Mouse (Mus musculus) myocyte (in vitro differentiated cells): Measurements from ENCODE around the gene Guk1. TPM values are rescaled to one million over a fixed set of nuclear protein-coding genes. Genes with fewer than 3 reads are reported as not detected.

Experiments used
- H3K27me3 ChIP-seq: one replicate; pipeline ENCODE4 v1.6.1; 2011; ENCODE audit not compliant: control insufficient read depth, insufficient read depth, insufficient read length
- H3K36me3 ChIP-seq: one replicate; pipeline ENCODE4 v1.6.1; 2011; ENCODE audit not compliant: control insufficient read depth, insufficient read depth
- H3K4me2 ChIP-seq: one replicate; pipeline ENCODE4 v1.6.1; 2011; ENCODE audit warnings: low read depth, control low read depth
- H3K4me3 ChIP-seq: one replicate; pipeline ENCODE4 v1.5.1; 2011; ENCODE audit warnings: mild to moderate bottlenecking, control low read depth, moderate library complexity
- H3K79me2 ChIP-seq: one replicate; pipeline ENCODE4 v1.6.1; 2011; ENCODE audit not compliant: control insufficient read depth, insufficient read depth
- H3ac ChIP-seq: one replicate; pipeline ENCODE4 v1.6.1; 2011; ENCODE audit not compliant: control insufficient read depth, insufficient read length
- CEBPB ChIP-seq: IDR thresholded peaks from 2 replicates; pipeline ENCODE4 v1.6.1; 2011; ENCODE audit warnings: mild to moderate bottlenecking, moderate library complexity; ENCODE audit not compliant: poor library complexity, insufficient read depth, severe bottlenecking
- E2F4 ChIP-seq: IDR thresholded peaks from one replicate; pipeline ENCODE4 v1.6.1; 2011; ENCODE audit warnings: mild to moderate bottlenecking, control low read depth, moderate library complexity; ENCODE audit not compliant: insufficient read depth
- MAX ChIP-seq: IDR thresholded peaks from one replicate; pipeline ENCODE4 v1.6.1; 2011; ENCODE audit warnings: low read depth, mild to moderate bottlenecking, control low read depth
- MYOD1 ChIP-seq, 3 experiments: IDR thresholded peaks; one replicate each; pipeline ENCODE4 v1.6.1; 2011; ENCODE audit warnings: control low read depth in 2 of 3, low read depth in 2 of 3, mild to moderate bottlenecking in 2 of 3, moderate library complexity in 1 of 3; ENCODE audit not compliant: insufficient read length in 2 of 3, control insufficient read depth in 1 of 3
- MYOG ChIP-seq, 3 experiments: IDR thresholded peaks; one replicate each; pipeline ENCODE4 v1.6.1; 2011; ENCODE audit warnings: control low read depth in 2 of 3, low read depth in 2 of 3, mild to moderate bottlenecking in 2 of 3; ENCODE audit not compliant: insufficient read length in 2 of 3, control insufficient read depth in 1 of 3, insufficient read depth in 1 of 3
- POLR2A ChIP-seq: IDR thresholded peaks from one replicate; pipeline ENCODE4 v1.6.1; 2011; ENCODE audit warnings: low read depth, mild to moderate bottlenecking, control low read depth, moderate library complexity; ENCODE audit not compliant: insufficient read length
- POLR2AphosphoS2 ChIP-seq: IDR thresholded peaks from one replicate; pipeline ENCODE4 v1.6.1; 2011; ENCODE audit warnings: low read depth, control low read depth; ENCODE audit not compliant: insufficient read length
- REST ChIP-seq: IDR thresholded peaks from one replicate; pipeline ENCODE4 v1.6.1; 2011; ENCODE audit warnings: mild to moderate bottlenecking, control low read depth, moderate library complexity; ENCODE audit not compliant: insufficient read depth, insufficient read length
- SRF ChIP-seq: IDR thresholded peaks from one replicate; pipeline ENCODE4 v1.6.1; 2011; ENCODE audit warnings: low read depth; ENCODE audit not compliant: control insufficient read depth, insufficient read length
- TCF12 ChIP-seq: IDR thresholded peaks from one replicate; pipeline ENCODE4 v1.6.1; 2011; ENCODE audit warnings: mild to moderate bottlenecking, control low read depth; ENCODE audit not compliant: poor library complexity, insufficient read depth, severe bottlenecking
- TCF3 ChIP-seq: IDR thresholded peaks from one replicate; pipeline ENCODE4 v1.6.1; 2011; ENCODE audit warnings: low read depth, control low read depth; ENCODE audit not compliant: insufficient read length
- USF1 ChIP-seq: IDR thresholded peaks from one replicate; pipeline ENCODE4 v1.6.1; 2011; ENCODE audit warnings: low read depth, mild to moderate bottlenecking, control low read depth, moderate library complexity
- polyA plus RNA-seq: library from polyadenylated mRNA; unstranded; fragments of >200 nt; fragmentation: generic; extraction: Trizol; gene quantifications from one replicate; pipeline ENCODE4 v1.2.1, GENCODE M21; 2012; ENCODE audit warnings: missing spikeins

Gene Guk1
- polyA plus RNA-seq, 1 experiment, result 63.5 TPM

- no peak overlapping the region for H3K4me2 ChIP-seq
- H3K4me3 ChIP-seq, result no peak overlapping the region
Measured at GRCm38 (mm10) chr11:59183821-59184220, 8.2 kb downstream of the Guk1 start.

GRCm38 (mm10) chr11:59182864-59183331 lies 9.1 kb downstream of the Guk1 start, which contains the start of gene Gjc2:
TSS of gene Gjc2 (minus strand) at chr11:59183213.
- H3K27me3 ChIP-seq, result peaks cover 3% of the 10 kb centered on the region
- H3K4me3 ChIP-seq, result no peak within 1 kb of the TSS
- peaks cover 3% of the 10 kb centered on the region for H3K36me3 ChIP-seq
- no peak within 1 kb of the TSS for H3ac ChIP-seq
- no peak within 1 kb of the TSS for H3K4me2 ChIP-seq
- no peak for TF ChIP-seq E2F4
- TF ChIP-seq CEBPB, result no peak
- no peak for TF ChIP-seq USF1
- TF ChIP-seq REST, result no peak
- no peak for TF ChIP-seq TCF12
- TF ChIP-seq POLR2AphosphoS2, result no peak
- TF ChIP-seq POLR2A, result no peak
- TF ChIP-seq SRF, result no peak
- no peak for TF ChIP-seq MAX
- no peak for TF ChIP-seq TCF3
- TF ChIP-seq MYOD1 (IDR thresholded peaks at IDR 0.05; ENCODE audit: control insufficient read depth in 1 of 3, insufficient read length in 2 of 3, low read depth in 2 of 3), result no peak
- no peak for TF ChIP-seq MYOG (IDR thresholded peaks at IDR 0.05; ENCODE audit: control insufficient read depth in 1 of 3, insufficient read depth in 1 of 3, insufficient read length in 2 of 3, low read depth in 2 of 3)
- no peaks in the 10 kb centered on the region for H3K79me2 ChIP-seq

More at GRCm38 (mm10) chr11:59183821-59184220, 8.2 kb downstream of the Guk1 start:
- peaks cover 3% of the 10 kb centered on the region for H3K36me3 ChIP-seq
- H3K27me3 ChIP-seq, result no peaks in the 10 kb centered on the region
- no peak overlapping the region for H3ac ChIP-seq
- no peak for TF ChIP-seq MYOD1 (IDR thresholded peaks at IDR 0.05; ENCODE audit: control insufficient read depth in 1 of 3, insufficient read length in 2 of 3, low read depth in 2 of 3)
- no peak for TF ChIP-seq POLR2A
- TF ChIP-seq MAX, result no peak
- TF ChIP-seq SRF, result no peak
- H3K79me2 ChIP-seq, result no peaks in the 10 kb centered on the region

GRCm38 (mm10) chr11:59176921-59177320 lies 15.1 kb downstream of the Guk1 start:
- Histone ChIP-seq H3K27me3 (peaks cover 37% of the 10 kb centered on the region), H3K79me2 (no peaks in the 10 kb centered on the region), H3ac (no peak overlapping the region), H3K4me3 (no peak overlapping the region), H3K36me3 (no peaks in the 10 kb centered on the region), H3K4me2 (no peak overlapping the region)
- TF ChIP-seq MYOD1 (IDR thresholded peaks at IDR 0.05; ENCODE audit: control insufficient read depth in 1 of 3, insufficient read length in 2 of 3, low read depth in 2 of 3) (no peak), POLR2A (no peak), MAX (no peak), REST (no peak), TCF12 (no peak), E2F4 (no peak), USF1 (no peak), MYOG (IDR thresholded peaks at IDR 0.05; ENCODE audit: control insufficient read depth in 1 of 3, insufficient read depth in 1 of 3, insufficient read length in 2 of 3, low read depth in 2 of 3) (no peak), SRF (no peak), TCF3 (no peak), POLR2AphosphoS2 (no peak), CEBPB (no peak)

GRCm38 (mm10) chr11:59176475-59176874 lies 15.5 kb downstream of the Guk1 start:
- no peaks in the 10 kb centered on the region for H3K79me2 ChIP-seq
- H3K36me3 ChIP-seq, result no peaks in the 10 kb centered on the region
- TF ChIP-seq USF1 (no peak), E2F4 (no peak), MAX (no peak), MYOG (IDR thresholded peaks at IDR 0.05; ENCODE audit: control insufficient read depth in 1 of 3, insufficient read depth in 1 of 3, insufficient read length in 2 of 3, low read depth in 2 of 3) (no peak), POLR2AphosphoS2 (no peak), POLR2A (no peak), REST (no peak), MYOD1 (IDR thresholded peaks at IDR 0.05; ENCODE audit: control insufficient read depth in 1 of 3, insufficient read length in 2 of 3, low read depth in 2 of 3) (no peak), SRF (no peak), TCF12 (no peak), TCF3 (no peak), CEBPB (no peak)
- H3K4me3 ChIP-seq, result no peak overlapping the region
- no peak overlapping the region for H3K4me2 ChIP-seq
- peaks cover 37% of the 10 kb centered on the region for H3K27me3 ChIP-seq
- H3ac ChIP-seq, result no peak overlapping the region

GRCm38 (mm10) chr11:59174189-59174838 lies 17.7 kb downstream of the Guk1 start:
- Histone ChIP-seq H3K4me2 (no peak overlapping the region), H3K36me3 (no peaks in the 10 kb centered on the region), H3K4me3 (no peak overlapping the region), H3ac (no peak overlapping the region), H3K27me3 (peaks cover 37% of the 10 kb centered on the region), H3K79me2 (no peaks in the 10 kb centered on the region)
- TF ChIP-seq TCF12 (no peak), MAX (no peak), MYOD1 (IDR thresholded peaks at IDR 0.05; ENCODE audit: control insufficient read depth in 1 of 3, insufficient read length in 2 of 3, low read depth in 2 of 3) (no peak), MYOG (IDR thresholded peaks at IDR 0.05; ENCODE audit: control insufficient read depth in 1 of 3, insufficient read depth in 1 of 3, insufficient read length in 2 of 3, low read depth in 2 of 3) (no peak), POLR2A (no peak), POLR2AphosphoS2 (no peak), SRF (no peak), TCF3 (no peak), REST (no peak), USF1 (no peak), CEBPB (no peak), E2F4 (no peak)
